Mouse (Mus musculus): ENCODE measurements at regions not wholly inside any gene's neighbourhood (a gene's known extent, or its start where the extent isn't known, plus 50 kb on each side); places are given as distances from the start of the nearest gene placed in this dataset.

GRCm38 (mm10) chr10:66433490-66433889 is 662.4 kb upstream of the Jmjd1c start:
- intact Hi-C loops (cut with DNase I): no loop called here
- no peak for DNase-seq (ENCODE audit: extremely low spot score in 1 of 2, low spot score in 2 of 2)

- peak; percentile 4 to 27 for DNase-seq (ENCODE audit: extremely low spot score in 1 of 2, low spot score in 2 of 2)
- intact Hi-C loops (cut with DNase I): no loop called here
Measured at GRCm38 (mm10) chr10:66470684-66471083, 625.2 kb upstream of the Jmjd1c start.

DNA sequence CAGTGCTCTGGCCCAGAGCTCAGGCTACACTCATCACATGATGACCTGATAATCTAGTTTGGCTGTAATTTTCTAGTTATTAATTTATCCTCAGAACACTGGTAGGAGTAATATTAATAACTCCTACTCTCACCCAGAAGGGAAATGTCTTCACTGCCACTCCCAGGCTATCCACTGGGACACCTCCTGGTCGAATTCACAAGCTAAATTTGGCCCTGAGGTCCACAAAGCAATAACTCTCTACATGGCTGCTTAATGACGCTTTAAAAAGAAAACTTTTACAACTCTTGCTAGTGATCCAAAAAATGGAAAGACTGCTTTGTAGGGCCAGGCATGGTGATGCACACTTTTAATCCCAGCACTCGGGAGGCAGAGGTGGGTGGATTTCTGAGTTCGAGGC is 623.9 kb upstream of the Jmjd1c start:
- intact Hi-C loops (cut with DNase I): no loop called here
- no peak for DNase-seq (ENCODE audit: extremely low spot score in 1 of 2, low spot score in 2 of 2)

- DNase-seq (ENCODE audit: extremely low spot score in 1 of 2, low spot score in 2 of 2): no peak
- intact Hi-C loops (cut with DNase I): no loop called here
Measured at GRCm38 (mm10) chr10:66475187-66475735, 620.7 kb upstream of the Jmjd1c start.

DNA sequence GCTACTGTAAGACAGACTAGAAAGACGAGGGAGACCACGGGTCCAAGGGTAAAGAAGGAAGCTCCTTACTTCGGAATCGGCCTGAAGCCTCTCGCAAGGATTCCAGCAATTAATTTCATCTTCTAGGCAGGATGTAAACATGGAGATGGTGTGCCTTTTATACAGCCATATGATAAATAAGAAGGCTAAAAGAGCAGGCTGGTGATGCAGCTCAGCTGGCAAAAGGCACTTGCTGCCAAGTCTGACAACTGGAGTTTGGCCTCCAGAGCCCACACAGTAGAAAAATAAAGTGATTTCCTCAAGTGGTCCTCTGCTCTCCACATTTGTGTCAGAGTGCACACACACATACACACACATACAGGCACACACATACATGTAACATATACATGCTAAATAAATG is 605.1 kb upstream of the Jmjd1c start:
- intact Hi-C loops (cut with DNase I): no loop called here
- DNase-seq (ENCODE audit: extremely low spot score in 1 of 2, low spot score in 2 of 2): no peak

DNA sequence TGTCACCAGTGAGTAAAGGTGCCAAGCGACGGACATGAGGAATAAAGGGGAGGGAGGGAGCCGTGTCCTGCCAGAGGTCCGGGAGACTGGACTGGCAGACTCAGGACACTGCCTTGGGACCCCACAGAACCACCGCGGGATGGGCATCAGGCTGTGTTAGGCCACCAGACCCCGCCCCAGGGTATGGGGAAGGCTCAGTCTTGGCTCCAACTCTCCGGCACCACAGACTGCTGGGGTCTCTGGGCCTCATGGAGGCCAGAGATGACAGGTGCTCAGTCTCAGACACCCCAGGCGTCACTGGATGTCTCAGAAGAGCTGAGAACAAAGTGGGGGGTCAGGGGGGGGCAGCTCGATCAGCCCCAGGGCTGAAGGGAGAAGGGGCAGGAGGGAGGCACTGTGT is 604.1 kb upstream of the Jmjd1c start:
- intact Hi-C loops (cut with DNase I): no loop called here
- DNase-seq (ENCODE audit: extremely low spot score in 1 of 2, low spot score in 2 of 2): no peak

DNA sequence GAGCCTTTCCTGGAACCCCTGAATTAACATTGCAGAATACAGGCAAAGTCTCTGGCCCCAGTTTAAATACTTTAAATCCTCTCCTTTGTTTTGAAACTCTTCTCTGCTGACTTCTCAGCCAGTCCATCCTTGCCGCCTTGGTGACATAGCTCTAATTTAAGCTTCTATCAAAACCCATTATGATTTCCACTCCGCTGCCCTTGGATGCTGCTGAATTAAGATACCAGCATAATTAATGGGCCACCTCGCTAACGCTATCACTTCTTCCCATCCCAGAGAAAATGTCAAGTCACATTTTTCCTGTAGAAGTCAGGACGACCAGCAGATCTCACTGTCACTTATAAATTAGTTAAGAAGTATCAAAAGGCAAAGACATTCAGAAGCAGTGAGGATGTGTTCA is 556.1 kb upstream of the Jmjd1c start:
- intact Hi-C loops (cut with DNase I): no loop called here
- no peak for DNase-seq (ENCODE audit: extremely low spot score in 1 of 2, low spot score in 2 of 2)

DNA sequence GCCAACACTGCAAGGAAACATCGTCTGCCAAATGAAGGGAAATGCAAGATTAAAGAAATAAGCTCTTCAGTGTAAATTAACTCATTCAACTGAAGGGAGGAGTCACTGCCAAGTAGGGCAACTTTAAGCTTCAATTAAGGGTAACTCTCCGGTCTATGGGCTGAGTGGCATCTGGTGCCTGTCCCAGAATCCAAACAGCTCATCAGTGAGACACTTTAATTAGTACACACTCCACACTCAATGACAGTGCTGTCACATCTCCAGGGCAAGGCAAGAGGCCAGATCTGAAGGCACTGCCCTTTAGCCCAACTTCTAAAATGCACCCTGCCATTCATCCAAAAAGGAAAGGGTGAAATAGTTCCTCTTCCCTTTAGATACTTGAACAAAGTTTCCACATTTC is 549.3 kb upstream of the Jmjd1c start:
- intact Hi-C loops (cut with DNase I): no loop called here
- no peak for DNase-seq (ENCODE audit: extremely low spot score in 1 of 2, low spot score in 2 of 2)

DNA sequence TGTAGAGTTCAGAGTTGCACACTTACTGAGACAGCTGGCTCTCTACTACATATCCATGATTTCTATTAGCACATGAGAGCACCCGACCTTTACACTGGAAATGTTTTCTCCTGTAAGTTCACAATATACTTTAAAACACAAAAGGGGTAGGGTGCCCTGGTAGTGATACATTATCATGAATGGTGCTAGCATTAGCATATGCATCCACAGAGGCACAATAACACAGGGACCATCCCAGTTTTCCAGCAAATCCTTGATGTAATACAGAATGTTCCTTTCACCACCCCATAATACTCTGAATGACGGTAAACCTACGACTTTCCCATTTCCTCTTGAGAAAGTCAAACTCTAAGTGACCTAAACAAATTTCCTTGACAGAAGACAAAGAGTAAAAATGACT is 548.3 kb upstream of the Jmjd1c start:
- intact Hi-C loops (cut with DNase I): no loop called here
- DNase-seq (ENCODE audit: extremely low spot score in 1 of 2, low spot score in 2 of 2): no peak

- intact Hi-C loops (cut with DNase I): no loop called here
- no peak for DNase-seq (ENCODE audit: extremely low spot score in 1 of 2, low spot score in 2 of 2)
Measured at GRCm38 (mm10) chr10:66548073-66548472, 547.9 kb upstream of the Jmjd1c start.

DNA sequence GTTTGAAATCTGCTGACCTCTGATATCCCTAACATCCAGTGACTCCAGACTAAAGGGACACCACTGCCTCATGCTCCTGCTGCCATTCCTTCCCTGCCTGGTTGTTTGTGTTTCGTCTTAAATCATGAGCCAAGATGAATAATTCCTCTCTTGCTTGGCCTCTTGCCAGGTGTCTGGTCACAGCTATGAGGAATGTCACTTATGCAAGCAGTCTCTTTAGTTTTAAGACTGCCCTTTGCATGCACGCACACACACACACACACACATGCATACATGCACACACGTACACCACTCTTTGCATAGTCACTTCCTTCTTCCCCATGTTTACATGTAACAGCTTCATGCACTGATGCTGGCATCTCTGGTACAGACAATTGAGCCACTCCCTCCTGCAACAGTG is 543.0 kb upstream of the Jmjd1c start:
- no peak for DNase-seq (ENCODE audit: extremely low spot score in 1 of 2, low spot score in 2 of 2)
- intact Hi-C loops (cut with DNase I): no loop called here

- no peak for DNase-seq (ENCODE audit: extremely low spot score in 1 of 2, low spot score in 2 of 2)
- intact Hi-C loops (cut with DNase I): no loop called here
Measured at GRCm38 (mm10) chr10:66554259-66554658, 541.7 kb upstream of the Jmjd1c start.

DNA sequence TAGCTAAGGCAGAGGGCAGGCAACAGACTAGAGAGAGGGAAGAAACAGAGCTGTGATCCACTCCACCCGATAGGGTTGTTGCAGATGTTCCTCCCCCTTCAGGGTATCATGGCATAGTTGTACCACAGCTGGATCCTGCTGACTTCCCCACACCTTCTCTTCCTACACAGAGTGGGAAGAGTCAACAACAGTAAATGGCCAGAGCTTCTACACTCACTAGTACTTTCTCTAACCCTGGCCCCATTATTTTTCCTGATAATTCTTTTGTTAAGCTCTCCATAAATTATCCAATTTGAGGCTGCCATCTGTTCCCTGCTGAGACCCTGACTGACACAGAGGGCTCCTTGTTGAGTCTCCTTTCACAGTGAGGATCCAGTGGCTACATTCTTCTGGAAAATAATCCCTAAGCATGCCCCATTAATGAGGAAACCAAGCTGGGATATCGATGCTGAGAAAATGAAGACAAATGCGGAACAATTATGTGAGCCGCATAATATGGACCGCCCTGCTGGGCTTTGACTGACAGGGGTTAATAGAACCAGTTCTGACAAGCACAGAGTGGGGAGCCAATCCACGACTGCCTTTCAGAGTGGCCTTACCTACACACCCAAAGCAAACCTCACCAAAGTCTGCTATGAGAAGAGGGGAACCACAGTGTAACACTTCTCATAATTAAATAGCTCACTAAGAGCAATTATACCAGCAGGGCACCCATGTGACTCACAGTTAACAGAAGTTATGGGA is 537.7 kb upstream of the Jmjd1c start:
- no peak for DNase-seq (ENCODE audit: extremely low spot score in 1 of 2, low spot score in 2 of 2)
- intact Hi-C loops (cut with DNase I): no loop called here

GRCm38 (mm10) chr10:66565374-66565773 is 530.6 kb upstream of the Jmjd1c start:
- no peak for DNase-seq (ENCODE audit: extremely low spot score in 1 of 2, low spot score in 2 of 2)
- intact Hi-C loops (cut with DNase I): no loop called here

DNA sequence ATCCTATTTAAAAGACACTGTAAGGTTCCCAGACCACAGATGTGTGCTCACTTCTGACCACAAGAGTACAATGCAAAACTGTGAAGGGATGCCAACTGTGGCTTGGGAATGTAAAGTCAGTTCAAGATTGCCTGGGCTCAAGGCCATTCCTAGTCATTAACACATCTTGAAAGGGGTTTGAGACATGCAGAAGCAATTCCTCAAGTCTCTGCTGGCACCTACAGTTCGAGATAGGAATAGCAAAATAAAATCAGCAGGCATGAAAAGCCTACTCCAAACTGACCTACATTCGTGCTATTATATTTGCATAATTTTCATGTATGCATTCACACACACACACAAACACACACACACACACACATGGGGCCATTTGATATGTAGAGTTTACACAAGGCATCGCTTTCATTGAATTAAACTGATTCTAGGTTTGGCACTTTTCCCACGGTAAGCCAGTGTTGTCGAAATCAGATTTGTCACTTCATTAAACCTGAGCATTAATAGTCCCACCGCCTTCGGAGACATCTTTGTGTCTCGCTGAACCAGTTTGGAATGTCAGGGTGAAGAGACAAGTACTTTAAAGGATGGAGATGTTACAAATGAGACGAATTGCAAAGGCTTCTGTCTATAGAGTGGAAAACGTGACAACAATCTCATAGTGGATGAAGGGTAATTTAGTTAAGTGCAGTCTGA is 520.9 kb upstream of the Jmjd1c start:
- intact Hi-C loops (cut with DNase I): loop anchor here (5.0 to 10.0 kb wide), 2 partner anchors 160 to 1823 kb away; no protein-coding TSS in a partner anchor

GRCm38 (mm10) chr10:66593001-66593400 is 502.9 kb upstream of the Jmjd1c start:
- intact Hi-C loops (cut with DNase I): no loop called here
- DNase-seq (ENCODE audit: extremely low spot score in 1 of 2, low spot score in 2 of 2): no peak

More for the DNA sequence above, 520.9 kb upstream of the Jmjd1c start:
- DNase-seq (ENCODE audit: extremely low spot score in 1 of 2, low spot score in 2 of 2): peak in 1 of 2 experiments; percentile 54

DNA sequence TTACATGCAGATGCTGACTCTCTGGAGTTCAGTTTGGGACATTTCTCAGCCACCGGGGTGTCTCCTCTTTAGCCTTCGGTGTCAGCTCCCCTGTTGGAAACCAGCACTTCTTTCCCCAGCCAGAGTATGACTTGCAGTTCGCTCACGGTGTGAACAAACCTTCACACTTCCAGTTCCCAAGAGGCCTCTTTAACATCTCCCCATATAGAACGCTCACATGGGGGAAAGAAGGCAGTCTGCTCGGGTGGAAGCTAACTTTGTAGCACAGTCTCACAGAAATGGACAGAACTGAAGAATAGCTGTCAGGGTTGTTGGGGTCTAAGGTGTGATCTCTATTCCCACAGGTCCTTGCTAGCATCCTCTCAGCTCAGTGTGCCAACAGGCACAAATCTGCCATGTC is 502.4 kb upstream of the Jmjd1c start:
- DNase-seq (ENCODE audit: extremely low spot score in 1 of 2, low spot score in 2 of 2): no peak
- intact Hi-C loops (cut with DNase I): no loop called here

DNA sequence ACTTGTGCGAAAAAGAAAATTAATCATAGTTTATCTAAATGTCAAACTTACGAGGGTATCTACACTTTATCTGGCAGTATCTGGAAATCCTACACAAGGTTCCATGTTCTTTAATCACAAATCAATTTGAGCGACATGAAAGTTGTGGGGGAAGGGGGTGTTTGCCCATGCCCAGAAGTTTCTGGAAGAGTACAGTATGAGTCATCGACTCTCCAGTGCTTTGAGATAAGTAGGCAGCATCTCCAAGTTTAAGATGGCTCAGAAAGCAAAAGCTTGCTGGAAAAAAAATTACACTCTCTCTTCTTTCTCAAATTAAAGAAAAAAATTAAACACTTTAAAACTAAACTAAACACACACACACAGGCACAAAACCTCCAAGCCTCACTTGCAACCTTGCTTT is 498.0 kb upstream of the Jmjd1c start:
- no peak for DNase-seq (ENCODE audit: extremely low spot score in 1 of 2, low spot score in 2 of 2)

DNA sequence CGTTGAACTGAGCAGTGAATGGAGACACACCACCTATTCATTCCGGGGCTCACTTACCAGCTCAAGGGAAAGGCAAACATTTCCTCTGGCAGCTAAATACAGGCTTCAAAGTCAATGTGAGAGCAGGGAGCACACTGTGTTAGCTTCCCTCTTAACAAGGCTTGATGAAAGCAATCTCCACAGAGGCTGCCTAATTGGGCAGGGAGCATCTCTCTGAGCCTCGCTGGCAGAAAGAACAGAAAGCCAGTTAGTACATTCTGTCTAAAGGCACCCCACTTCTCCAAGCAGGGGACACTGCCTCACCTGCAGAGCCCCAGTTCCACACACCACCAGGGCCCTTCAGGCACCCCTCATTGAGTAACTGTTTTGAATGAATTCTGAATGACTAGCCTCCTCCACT is 488.8 kb upstream of the Jmjd1c start:
- intact Hi-C loops (cut with DNase I): no loop called here
- DNase-seq (ENCODE audit: extremely low spot score in 1 of 2, low spot score in 2 of 2): no peak

More for the DNA sequence above, 498.0 kb upstream of the Jmjd1c start:
- intact Hi-C loops (cut with DNase I): no loop called here

DNA sequence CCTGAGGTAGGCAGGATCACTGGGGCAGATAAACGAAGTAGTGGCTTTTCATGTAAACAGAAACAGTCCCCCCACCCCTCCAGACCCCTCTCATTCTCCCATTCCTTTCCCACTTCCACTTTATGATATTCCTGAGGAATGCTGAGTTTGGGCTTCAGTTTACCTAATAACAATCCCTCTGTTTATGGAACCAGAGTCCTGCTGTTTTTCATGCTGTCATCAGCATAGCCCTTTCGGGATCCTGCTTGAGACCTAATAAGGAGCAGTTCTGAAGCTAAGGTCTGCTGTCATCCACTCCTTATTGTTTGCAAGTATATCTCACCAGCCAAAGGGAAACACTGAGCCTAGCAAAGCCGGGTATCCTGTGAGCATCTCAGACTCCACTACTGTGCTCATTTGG is 479.6 kb upstream of the Jmjd1c start:
- DNase-seq (ENCODE audit: extremely low spot score in 1 of 2, low spot score in 2 of 2): no peak
- intact Hi-C loops (cut with DNase I): no loop called here
